Mouse (Mus musculus) midbrain, embryonic 11.5 days (tissue): ENCODE data around the gene Whrn. TPM values are rescaled to one million over a fixed set of nuclear protein-coding genes. Genes with fewer than 3 reads are reported as not detected.

Experiments used
- ATAC-seq: fragments of 200-750 bp; cut with Nextera tagmentation; 2 replicates; pipeline ENCODE4 v1.8.0; 2017; ENCODE audit warnings: moderate TSS enrichment, moderate library complexity; ENCODE audit not compliant: low FRiP score
- DNase-seq: peaks from one replicate; pipeline ENCODE4 v3.0.0; 2015; ENCODE audit warnings: low spot score; ENCODE audit errors: missing footprints
- H3K27ac ChIP-seq: fragments of 300-500 bp; sonication (generic); 2 replicates; pipeline ENCODE4 v1.5.1; 2014; ENCODE audit warnings: low read depth, low read length
- H3K27me3 ChIP-seq: fragments of 300-500 bp; sonication (generic); 2 replicates; pipeline ENCODE4 v1.6.1; 2014; ENCODE audit warnings: mild to moderate bottlenecking, low read length, moderate library complexity, mixed read lengths; ENCODE audit not compliant: control insufficient read depth, insufficient read depth
- H3K36me3 ChIP-seq: fragments of 300-500 bp; sonication (generic); 2 replicates; pipeline ENCODE4 v1.6.1; 2014; ENCODE audit warnings: mild to moderate bottlenecking, low read length, moderate library complexity, mixed read lengths; ENCODE audit not compliant: control insufficient read depth, insufficient read depth
- H3K4me1 ChIP-seq: fragments of 300-500 bp; sonication (generic); 2 replicates; pipeline ENCODE4 v1.6.1; 2014; ENCODE audit warnings: low read length; ENCODE audit not compliant: control insufficient read depth, insufficient read depth
- H3K4me2 ChIP-seq: fragments of 300-500 bp; sonication (generic); 2 replicates; pipeline ENCODE4 v1.6.1; 2014; ENCODE audit warnings: mild to moderate bottlenecking, moderate library complexity
- H3K4me3 ChIP-seq: fragments of 300-500 bp; sonication (generic); 2 replicates; pipeline ENCODE4 v1.5.1; 2014; ENCODE audit warnings: low read depth, low read length
- H3K9ac ChIP-seq: fragments of 300-500 bp; sonication (generic); 2 replicates; pipeline ENCODE4 v1.6.1; 2014; ENCODE audit warnings: low read length
- H3K9me3 ChIP-seq: fragments of 300-500 bp; sonication (generic); 2 replicates; pipeline ENCODE4 v1.6.1; 2016; ENCODE audit warnings: low read length; ENCODE audit not compliant: control insufficient read depth
- WGBS: fragments of 180-500 bp; shearing (Covaris S2); extraction: QIAGEN DNeasy Blood & Tissue Kit; methylation state at CpG from one replicate; pipeline ENCODE4 v1.1.7; 2014; 5-methylcytosine and 5-hydroxymethylcytosine counted together
- polyA plus RNA-seq: library from polyadenylated mRNA; unstranded; fragments of >200 nt; fragmentation: Nextera tagmentation; extraction: Ambion mirVana; gene quantifications from 2 replicates; pipeline ENCODE4 v1.2.1, GENCODE M21; 2014

Gene Whrn
- polyA plus RNA-seq, 1 experiment from 2014 or later, result 9.1 TPM

GRCm38 (mm10) chr4:63498346-63498745, 2.6 kb upstream of the Whrn start:
- no peak for ATAC-seq
- Histone ChIP-seq H3K27ac (no peak overlapping the region), H3K9ac (no peak overlapping the region), H3K4me1 (peaks cover 19% of the 10 kb centered on the region), H3K4me3 (no peak overlapping the region), H3K36me3 (no peaks in the 10 kb centered on the region), H3K4me2 (no peak overlapping the region), H3K27me3 (no peaks in the 10 kb centered on the region), H3K9me3 (no peaks in the 10 kb centered on the region)
- DNase-seq, result peak; percentile 88
- 41% methylated on average over 3 of the region's 3 CpGs for WGBS

GRCm38 (mm10) chr4:63496312-63496711, 521 bp upstream of the Whrn start:
- DNase-seq (no peak), ATAC-seq (peak; percentile 22; the same call in 1 of the 2 replicates)
- peak overlapping the region; percentile 77 for H3K4me2 ChIP-seq
- no peaks in the 10 kb centered on the region for H3K36me3 ChIP-seq
- H3K9me3 ChIP-seq, result no peaks in the 10 kb centered on the region
- peak overlapping the region; percentile 72 for H3K4me3 ChIP-seq
- H3K27me3 ChIP-seq, result no peaks in the 10 kb centered on the region
- peaks cover 32% of the 10 kb centered on the region for H3K4me1 ChIP-seq
- H3K9ac ChIP-seq, result peak overlapping the region; percentile 87
- H3K27ac ChIP-seq, result no peak overlapping the region
- WGBS, result 16% methylated on average over 5 of the region's 6 CpGs

GRCm38 (mm10) chr4:63494967-63495914, 550 bp downstream of the Whrn start:
- under 1% methylated on average over 88 of the region's 107 CpGs for WGBS
- DNase-seq, result peak; percentile 94
- H3K27ac ChIP-seq, result no peak overlapping the region
- H3K9me3 ChIP-seq, result no peaks in the 10 kb centered on the region
- no peaks in the 10 kb centered on the region for H3K36me3 ChIP-seq
- H3K4me3 ChIP-seq, result peak overlapping the region; percentile 72
- peak overlapping the region; percentile 77 for H3K4me2 ChIP-seq
- H3K27me3 ChIP-seq, result no peaks in the 10 kb centered on the region
- peak overlapping the region; percentile 87 for H3K9ac ChIP-seq
- peaks cover 42% of the 10 kb centered on the region for H3K4me1 ChIP-seq
- peak; percentile 48 for ATAC-seq

- Histone ChIP-seq H3K9ac (peak overlapping the region; percentile 87), H3K27me3 (no peaks in the 10 kb centered on the region), H3K36me3 (no peaks in the 10 kb centered on the region), H3K4me3 (peak overlapping the region; percentile 72), H3K4me2 (peak overlapping the region; percentile 77), H3K27ac (no peak overlapping the region), H3K4me1 (peaks cover 49% of the 10 kb centered on the region), H3K9me3 (no peaks in the 10 kb centered on the region)
- ATAC-seq, result no peak
- DNase-seq, result peak; percentile 95
- WGBS, result 3% methylated on average over 43 of the region's 43 CpGs
Measured at GRCm38 (mm10) chr4:63494401-63494966, 1.3 kb downstream of the Whrn start.

- peak overlapping the region; percentile 77 for H3K4me2 ChIP-seq
- WGBS, result 30% methylated on average over 9 of the region's 9 CpGs
- H3K36me3 ChIP-seq, result no peaks in the 10 kb centered on the region
- no peaks in the 10 kb centered on the region for H3K27me3 ChIP-seq
- no peak overlapping the region; the same call in 1 of the 2 replicates for H3K27ac ChIP-seq
- peak overlapping the region; percentile 72 for H3K4me3 ChIP-seq
- peak; percentile 90 for DNase-seq
- H3K9me3 ChIP-seq, result no peaks in the 10 kb centered on the region
- peak overlapping the region; percentile 38 for H3K9ac ChIP-seq
- H3K4me1 ChIP-seq, result peaks cover 54% of the 10 kb centered on the region
- ATAC-seq, result no peak
Measured at GRCm38 (mm10) chr4:63493351-63494121, 2.3 kb downstream of the Whrn start.

GRCm38 (mm10) chr4:63491521-63491920, 4.3 kb downstream of the Whrn start:
- Histone ChIP-seq H3K4me2 (no peak overlapping the region; the same call in 1 of the 2 replicates), H3K4me3 (no peak overlapping the region), H3K27ac (no peak overlapping the region), H3K9me3 (no peaks in the 10 kb centered on the region), H3K9ac (no peak overlapping the region), H3K4me1 (peaks cover 62% of the 10 kb centered on the region), H3K27me3 (no peaks in the 10 kb centered on the region), H3K36me3 (no peaks in the 10 kb centered on the region)
- WGBS, result 71% methylated on average over 6 of the region's 6 CpGs
- ATAC-seq, result no peak
- peak; percentile 75 for DNase-seq

GRCm38 (mm10) chr4:63490146-63490545, 5.6 kb downstream of the Whrn start:
- Histone ChIP-seq H3K9me3 (no peaks in the 10 kb centered on the region), H3K4me3 (no peak overlapping the region), H3K27ac (peak overlapping the region; percentile 72), H3K9ac (no peak overlapping the region), H3K4me1 (peaks cover 58% of the 10 kb centered on the region), H3K27me3 (no peaks in the 10 kb centered on the region), H3K36me3 (no peaks in the 10 kb centered on the region), H3K4me2 (peak overlapping the region; percentile 20; the same call in 1 of the 2 replicates)
- ATAC-seq, result peak; percentile 67
- peak; percentile 89 for DNase-seq
- WGBS, result 12% methylated on average over 3 of the region's 3 CpGs

GRCm38 (mm10) chr4:63489676-63490075, 6.1 kb downstream of the Whrn start:
- Histone ChIP-seq H3K27me3 (no peaks in the 10 kb centered on the region), H3K27ac (peak overlapping the region; percentile 72), H3K9ac (no peak overlapping the region), H3K4me3 (no peak overlapping the region), H3K4me2 (peak overlapping the region; percentile 20; the same call in 1 of the 2 replicates), H3K9me3 (no peaks in the 10 kb centered on the region), H3K36me3 (no peaks in the 10 kb centered on the region), H3K4me1 (peaks cover 56% of the 10 kb centered on the region)
- DNase-seq, result no peak
- 27% methylated on average over 10 of the region's 10 CpGs for WGBS
- ATAC-seq, result no peak
